ENCODE assay signal across 16 mouse cellular contexts in genomic region chr17:49489098-49489497, GRCm38 (mm10).
DNase-seq lines count a peak whose midpoint lies in the region; ATAC-seq and TF ChIP-seq lines count a peak whose summit lies in the region.
"Had no signal": no experiment of that assay in that cellular context is flagged by ENCODE, and none has a peak within 500 bp of the region (broad histone marks: within the 10 kb centered on the region; RNA-seq: fewer than 3 reads in every experiment).

No protein-coding gene starts in this region.

- no peak for TF ChIP-seq EP300 in heart, adult 2 months (IDR thresholded peaks at IDR 0.05; ENCODE audit: insufficient read depth, low read depth, low read length)

- WGBS in heart, adult 2 months: 32% methylated on average over 5 of the region's 5 CpGs
- 87% methylated on average over 5 of the region's 5 CpGs for WGBS in midbrain, embryonic 13.5 days

- in situ Hi-C loops in Patski (cut with MboI; ENCODE audit: low pct_unique_long_range_greater_than_20kb): no loop called here

- DNase-seq in kidney, postnatal 10 days: peak; percentile 35
- DNase-seq in kidney, adult 9 months: no peak
- DNase-seq in Patski (ENCODE audit: low read depth, low spot score): no peak
- peak; percentile 46 to 62 for DNase-seq in heart, adult 2 months
- peak; percentile 74 to 79 for DNase-seq in heart, postnatal 10 days
- no peak for DNase-seq in right cerebral cortex, postnatal 36 days (ENCODE audit: low spot score in 2 of 2)
- no peak for DNase-seq in left cerebral cortex, postnatal 36 days (ENCODE audit: low spot score in 2 of 2)
- DNase-seq: cerebellum, postnatal 10 days; liver, embryonic 13.5 days had no signal

- no peak overlapping the region; the same call in 1 of the 2 replicates for H3K27ac ChIP-seq in heart, adult 2 months
- no peak overlapping the region for H3K27ac ChIP-seq in midbrain, embryonic 13.5 days
- H3K27ac ChIP-seq: embryonic facial prominence, embryonic 13.5 days; forebrain, embryonic 15.5 days; hindbrain, embryonic 10.5 days; liver, embryonic 13.5 days; macrophage; neural tube, embryonic 15.5 days had no signal

- H3K4me1 ChIP-seq in heart, adult 2 months (ENCODE audit: control insufficient read depth, insufficient read depth, low read length): peaks cover 3% of the 10 kb centered on the region; the same call in 1 of the 2 replicates
- H3K4me1 ChIP-seq in midbrain, embryonic 13.5 days (replicated peaks): no peaks in the 10 kb centered on the region
- H3K4me1 ChIP-seq: embryonic facial prominence, embryonic 13.5 days; forebrain, embryonic 15.5 days; hindbrain, embryonic 10.5 days; liver, embryonic 13.5 days; neural tube, embryonic 15.5 days had no signal

- POLR2A ChIA-PET in Patski (lab: Charles Lee): no interaction called here

- H3K9me3 ChIP-seq in midbrain, embryonic 13.5 days: no peaks in the 10 kb centered on the region
- H3K9me3 ChIP-seq: embryonic facial prominence, embryonic 13.5 days; forebrain, embryonic 15.5 days; hindbrain, embryonic 10.5 days; liver, embryonic 13.5 days; neural tube, embryonic 15.5 days had no signal

- TF ChIP-seq POLR2A in heart, adult 2 months (IDR thresholded peaks at IDR 0.05; ENCODE audit: insufficient read depth, low read depth, low read length): no peak

- H3K27me3 ChIP-seq in Patski: no peaks in the 10 kb centered on the region
- H3K27me3 ChIP-seq in heart, adult 2 months (ENCODE audit: control insufficient read depth, insufficient read depth, low read length): no peaks in the 10 kb centered on the region
- no peaks in the 10 kb centered on the region for H3K27me3 ChIP-seq in midbrain, embryonic 13.5 days
- H3K27me3 ChIP-seq: embryonic facial prominence, embryonic 13.5 days; forebrain, embryonic 15.5 days; liver, embryonic 13.5 days; neural tube, embryonic 15.5 days had no signal

- no peak overlapping the region for H3K4me2 ChIP-seq in midbrain, embryonic 13.5 days (replicated peaks)
- H3K4me2 ChIP-seq: embryonic facial prominence, embryonic 13.5 days; forebrain, embryonic 15.5 days; liver, embryonic 13.5 days; neural tube, embryonic 15.5 days had no signal

- TF ChIP-seq CTCF in Patski (IDR thresholded peaks at IDR 0.05): no peak
- TF ChIP-seq CTCF in heart, adult 2 months (IDR thresholded peaks at IDR 0.05): no peak

- no peak overlapping the region for H3K4me3 ChIP-seq in heart, adult 2 months
- no peak overlapping the region for H3K4me3 ChIP-seq in midbrain, embryonic 13.5 days (replicated peaks)
- H3K4me3 ChIP-seq: embryonic facial prominence, embryonic 13.5 days; forebrain, embryonic 15.5 days; hindbrain, embryonic 10.5 days; liver, embryonic 13.5 days; neural tube, embryonic 15.5 days had no signal

- H3K9ac ChIP-seq in heart, adult 2 months (ENCODE audit: low read depth, low read length): no peak overlapping the region
- no peak overlapping the region for H3K9ac ChIP-seq in midbrain, embryonic 13.5 days (replicated peaks)
- H3K9ac ChIP-seq: embryonic facial prominence, embryonic 13.5 days; forebrain, embryonic 15.5 days; liver, embryonic 13.5 days; neural tube, embryonic 15.5 days had no signal

- H3K79me2 ChIP-seq in heart, adult 2 months (replicated peaks; ENCODE audit: control insufficient read depth, insufficient read depth, low read length): no peaks in the 10 kb centered on the region

- intact Hi-C loops in heart, adult 2 months (cut with DNase I): loop anchor here (10.0 kb wide), 1 partner anchor 256 kb away; no protein-coding TSS in a partner anchor
- intact Hi-C loops in heart, postnatal 10 days (cut with DNase I): no loop called here
- intact Hi-C loops in left cerebral cortex, postnatal 36 days (cut with DNase I): no loop called here

- CTCF ChIA-PET in Patski (lab: Charles Lee): interaction anchor here (1.2 kb wide), 1 partner anchor 21 kb away, joined by 3 read pairs; no protein-coding TSS in a partner anchor

- peak; percentile 78 for ATAC-seq in Patski
- no peak for ATAC-seq in midbrain, embryonic 13.5 days
- ATAC-seq: forebrain, embryonic 15.5 days; intestine, embryonic 16.5 days had no signal

- no peaks in the 10 kb centered on the region for H3K36me3 ChIP-seq in heart, adult 2 months (ENCODE audit: control insufficient read depth, insufficient read depth, low read length)
- no peaks in the 10 kb centered on the region for H3K36me3 ChIP-seq in midbrain, embryonic 13.5 days
- H3K36me3 ChIP-seq: forebrain, embryonic 15.5 days; liver, embryonic 13.5 days; neural tube, embryonic 15.5 days had no signal

Comparison
In these comparisons a context has a peak if more than half of its experiments do, and no peak if none do; other contexts are left out.
1. DNase-seq: peak in kidney, postnatal 10 days (single experiment), heart, adult 2 months (2 of 2) and heart, postnatal 10 days (2 of 2); none in kidney, adult 9 months (single experiment), Patski (single experiment), right cerebral cortex, postnatal 36 days (0 of 2) and left cerebral cortex, postnatal 36 days (0 of 2).